Mouse (Mus musculus) Muller cell, postnatal 12 days (primary cell): ENCODE data around the gene Tyk2.

Experiments
- DNase-seq: peaks from one replicate; pipeline ENCODE4 v3.0.0-alpha.2; 2015; ENCODE audit errors: inconsistent ontology term

Tyk2 gene

DNA sequence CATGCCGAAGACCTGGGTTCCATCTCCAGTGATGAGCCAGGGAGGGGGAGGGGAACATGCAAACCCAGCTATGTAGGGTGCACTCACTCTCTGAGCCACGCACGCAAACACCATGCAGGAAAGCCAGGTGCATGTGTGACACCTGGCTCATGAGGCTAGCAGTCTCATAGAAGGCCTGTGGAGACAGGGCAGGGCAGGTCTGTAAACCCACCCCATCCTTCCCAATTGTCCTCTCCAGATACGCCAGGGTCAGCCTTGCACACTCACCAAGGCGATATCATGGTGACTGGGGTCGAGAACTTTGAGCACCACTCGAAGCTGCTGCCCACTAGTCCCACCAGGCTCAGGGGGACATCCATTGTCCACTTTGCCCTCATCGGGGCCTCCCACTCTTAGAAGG lies 15.9 kb downstream of the Tyk2 start:
- DNase-seq = no peak

DNA sequence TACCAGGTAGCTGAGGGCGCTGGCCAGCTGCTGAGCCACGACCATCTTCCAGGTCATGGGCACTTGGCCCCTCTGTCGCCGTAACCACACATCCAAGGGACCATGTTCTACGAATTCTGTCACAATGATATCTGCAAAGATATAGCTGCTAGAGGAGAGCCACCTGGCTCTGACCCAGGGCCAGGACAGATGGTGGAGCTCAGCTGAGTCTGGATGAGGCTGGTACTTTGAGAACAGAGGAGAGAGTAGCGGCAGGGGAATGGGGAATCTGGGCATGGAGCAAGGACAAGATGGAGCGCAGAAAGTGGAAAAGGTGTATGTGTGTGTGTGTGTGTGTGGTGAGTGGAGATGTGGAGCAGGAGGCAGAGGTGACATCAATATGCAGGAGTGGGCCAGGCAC lies 16.9 kb downstream of the Tyk2 start:
- DNase-seq = no peak

DNA sequence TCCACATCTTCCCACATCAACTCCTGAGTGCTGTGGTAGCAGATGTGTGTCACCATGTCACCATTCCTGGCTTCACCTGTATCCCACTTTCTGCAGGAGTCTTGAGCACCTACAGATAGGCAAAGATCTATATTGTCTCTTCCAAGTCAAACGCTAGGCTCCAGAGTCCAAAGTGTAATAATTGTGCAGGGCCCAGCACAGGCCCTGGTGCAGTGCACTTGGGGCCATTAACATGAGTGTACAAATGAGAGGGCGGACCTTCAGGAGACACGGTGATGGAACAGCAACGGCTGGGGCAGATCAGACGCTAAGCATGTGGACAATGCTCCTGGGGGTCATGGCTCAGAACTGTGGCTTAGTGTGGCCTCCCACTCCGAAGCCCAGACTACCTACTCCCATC lies 17.3 kb downstream of the Tyk2 start:
- DNase-seq = no peak

DNA sequence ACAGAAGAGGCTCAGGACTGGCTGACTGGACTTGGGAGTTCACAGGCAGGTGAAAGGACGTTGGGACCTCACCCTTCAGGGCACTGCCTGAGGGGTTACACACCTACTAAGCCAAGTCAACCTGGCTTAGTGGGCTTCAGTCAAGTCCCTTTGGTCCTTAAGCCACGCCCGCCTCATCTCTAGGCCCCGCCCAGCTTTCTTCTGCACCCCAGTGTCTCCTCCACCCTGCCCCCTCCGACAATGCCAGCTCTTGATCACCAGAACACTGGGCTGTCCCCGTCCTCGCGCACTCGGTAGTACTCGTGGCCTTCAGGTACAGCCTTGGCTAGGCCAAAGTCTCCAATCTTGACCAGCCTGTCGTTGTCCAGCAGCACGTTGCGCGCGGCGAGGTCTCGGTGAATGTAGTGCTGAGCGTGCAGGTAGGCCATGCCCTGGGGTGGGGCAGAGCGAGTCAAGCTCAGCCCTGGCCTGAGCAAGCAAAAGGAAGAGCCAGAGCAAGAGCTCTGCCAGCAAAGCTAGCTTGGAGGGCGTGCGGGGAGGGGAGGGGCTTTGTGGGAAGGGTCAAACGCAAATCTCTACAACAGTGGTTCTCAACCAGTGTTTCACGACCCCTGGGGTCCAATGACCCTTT lies 23.3 kb downstream of the Tyk2 start:
- no peak for DNase-seq

DNA sequence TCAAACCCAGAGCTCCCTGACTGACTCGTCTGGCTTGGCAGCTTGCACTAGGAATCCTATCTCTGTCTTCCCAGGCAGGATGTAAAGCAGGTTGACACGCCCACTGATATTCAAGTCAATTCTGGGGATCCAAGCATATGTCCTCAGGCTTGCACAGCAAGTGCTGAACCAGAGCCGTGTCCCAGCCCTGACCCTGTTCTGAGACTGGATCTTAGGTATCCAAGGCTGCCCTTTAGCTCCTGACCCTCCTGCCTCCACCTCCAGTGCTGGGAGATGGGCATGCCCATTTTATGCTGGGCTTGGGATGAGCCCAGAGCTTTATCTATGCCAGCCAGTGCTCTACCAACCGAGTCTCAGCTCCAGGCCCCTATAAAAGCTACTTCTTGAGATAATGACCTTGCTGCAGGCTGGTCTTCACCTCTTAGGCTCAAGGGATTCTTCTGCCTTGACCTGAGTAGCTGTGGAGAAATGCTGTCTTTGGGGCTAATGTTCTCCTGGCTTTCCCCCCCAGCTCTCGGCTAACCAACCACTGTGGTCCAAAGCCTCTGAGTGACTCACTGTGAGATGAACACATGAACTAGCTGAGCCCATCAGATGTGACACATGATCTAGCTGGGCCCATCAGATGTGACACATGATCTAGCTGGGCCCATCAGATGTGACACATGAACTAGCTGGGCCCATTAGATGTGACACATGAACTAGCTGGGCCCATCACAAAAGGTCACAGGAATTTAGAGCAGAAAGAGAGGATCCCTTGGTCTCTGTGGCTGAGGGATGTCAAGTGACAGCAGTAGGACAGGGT lies 25.1 kb downstream of the Tyk2 start:
- DNase-seq = no peak

DNA sequence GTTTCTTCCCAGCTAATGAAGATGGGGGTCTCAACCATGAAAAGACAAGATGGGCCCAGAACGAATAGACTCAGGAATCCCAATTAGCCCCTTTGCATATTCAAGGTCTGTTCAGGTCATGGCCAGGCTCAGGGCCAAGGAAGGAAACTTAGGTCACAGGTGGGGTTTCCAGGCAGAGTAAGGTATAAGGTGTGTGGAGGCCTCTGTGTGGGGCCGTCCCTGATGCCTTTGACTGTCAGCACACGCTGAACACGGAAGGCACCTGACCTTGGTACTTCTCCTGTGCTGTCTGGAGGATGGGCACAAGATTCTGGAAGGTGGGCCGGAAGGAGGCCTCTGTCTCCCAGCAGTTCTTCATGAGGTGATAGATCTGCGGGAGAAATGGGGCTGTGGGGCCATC lies 26.2 kb downstream of the Tyk2 start:
- no peak for DNase-seq

DNA sequence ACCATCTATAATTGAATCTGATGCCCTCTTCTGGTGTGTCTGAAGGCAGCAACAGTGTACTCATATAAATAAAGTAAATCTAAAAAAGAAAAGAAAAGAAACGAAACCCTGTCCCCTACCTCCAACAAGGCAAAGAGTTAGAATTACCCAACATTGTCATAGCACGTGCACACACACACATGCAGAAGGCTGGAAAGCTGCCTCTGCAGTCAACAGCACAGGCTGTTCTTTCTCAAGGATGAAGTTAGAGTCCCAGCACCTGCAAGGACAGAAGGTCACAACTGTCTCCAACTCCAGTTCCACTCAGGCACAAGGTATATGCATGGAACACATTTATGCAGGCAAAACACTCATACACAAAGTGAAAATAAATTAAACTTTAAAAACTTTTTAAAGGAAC lies 29.0 kb downstream of the Tyk2 start:
- DNase-seq = no peak

DNA sequence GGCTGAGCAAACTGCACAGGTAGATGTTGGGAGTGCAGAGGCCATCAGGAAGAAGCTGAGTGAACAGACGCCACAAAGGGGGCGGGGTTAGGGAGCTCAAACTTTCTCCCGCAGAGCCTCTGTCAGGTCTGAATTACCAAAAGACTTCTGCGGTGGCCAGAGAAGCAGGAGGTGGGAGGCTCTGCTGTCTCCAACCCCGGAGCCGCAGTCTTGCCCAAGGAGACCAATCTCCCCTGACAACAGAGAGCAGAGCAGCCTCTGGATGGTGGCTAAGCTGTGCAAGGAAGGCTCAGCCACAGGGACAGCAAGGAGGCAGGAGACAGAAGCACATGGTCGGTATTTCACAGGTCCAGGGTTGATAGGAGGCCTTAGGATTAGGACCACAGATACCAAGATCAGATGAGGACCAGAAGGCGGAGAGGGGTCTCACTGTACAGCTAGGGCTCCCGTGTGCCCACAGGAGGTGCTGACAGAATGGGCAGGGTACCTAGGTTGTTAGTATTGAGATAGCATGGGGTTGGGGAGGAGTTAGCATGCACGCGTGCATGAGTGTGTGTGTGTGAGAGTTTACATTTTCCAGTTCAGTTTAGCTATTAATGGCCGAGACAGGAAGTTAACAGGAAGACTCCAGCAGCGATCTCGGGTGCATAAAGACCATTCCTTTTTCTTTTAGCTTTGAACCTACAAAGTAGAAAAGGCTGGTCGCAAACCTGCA lies 30.4 kb downstream of the Tyk2 start:
- DNase-seq = no peak

DNA sequence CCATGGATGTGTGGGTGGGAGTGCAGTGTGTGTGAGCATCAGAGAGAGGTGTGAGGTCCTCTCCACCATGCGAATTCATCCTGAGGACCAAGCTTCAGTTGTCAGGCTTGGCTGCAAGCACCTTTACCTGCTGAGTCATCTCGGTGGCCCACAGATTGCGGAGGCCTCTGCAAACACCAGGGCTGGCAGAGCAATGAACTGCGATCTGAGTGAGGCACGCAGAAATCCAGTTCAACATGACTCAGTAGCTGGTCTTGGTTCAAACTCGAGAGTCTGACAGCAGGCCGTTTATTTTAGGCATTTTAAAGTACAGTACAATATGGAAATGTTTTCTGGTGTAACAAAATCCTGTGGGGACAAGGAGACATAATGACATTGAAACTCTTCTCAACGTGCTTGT lies 33.2 kb downstream of the Tyk2 start:
- no peak for DNase-seq

DNA sequence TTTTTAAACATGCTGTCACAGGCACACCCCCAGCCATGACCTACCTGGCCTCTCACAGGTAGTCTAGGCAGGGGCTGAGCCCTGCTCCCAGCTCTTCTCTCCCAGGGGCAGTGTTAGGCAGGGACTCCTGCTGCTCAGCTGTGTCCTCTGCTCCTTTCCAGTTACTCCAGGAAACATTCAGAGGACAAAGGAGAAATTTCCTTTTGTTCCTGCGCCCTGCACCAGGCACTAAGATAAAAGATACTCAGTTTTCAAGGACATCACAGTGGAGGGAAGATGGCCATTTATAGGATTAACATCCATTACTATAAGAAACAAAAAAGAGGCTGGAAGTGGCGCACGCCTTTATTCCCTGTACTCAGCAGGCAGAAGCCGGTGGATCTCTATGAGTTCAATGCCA lies 35.1 kb downstream of the Tyk2 start:
- no peak for DNase-seq

DNA sequence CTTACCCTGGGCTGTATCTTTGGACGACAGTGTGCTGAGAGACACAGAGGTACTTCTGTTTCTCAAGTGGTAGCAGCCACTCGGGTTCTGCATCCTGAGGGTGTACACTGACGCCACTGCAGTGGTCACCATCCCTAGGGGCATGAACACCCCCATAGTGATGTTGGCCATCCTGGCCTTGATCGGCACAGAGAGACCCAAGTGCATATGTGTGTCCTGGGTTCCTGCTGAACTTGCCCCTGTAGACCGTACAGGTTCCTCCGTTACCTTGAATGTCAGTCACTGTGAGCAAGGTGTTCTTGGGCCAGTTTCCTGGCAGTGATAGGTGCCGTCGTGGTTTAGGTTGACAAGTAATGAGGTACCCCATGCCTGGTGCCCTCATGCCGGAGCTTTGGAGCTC lies 37.6 kb downstream of the Tyk2 start:
- no peak for DNase-seq

DNA sequence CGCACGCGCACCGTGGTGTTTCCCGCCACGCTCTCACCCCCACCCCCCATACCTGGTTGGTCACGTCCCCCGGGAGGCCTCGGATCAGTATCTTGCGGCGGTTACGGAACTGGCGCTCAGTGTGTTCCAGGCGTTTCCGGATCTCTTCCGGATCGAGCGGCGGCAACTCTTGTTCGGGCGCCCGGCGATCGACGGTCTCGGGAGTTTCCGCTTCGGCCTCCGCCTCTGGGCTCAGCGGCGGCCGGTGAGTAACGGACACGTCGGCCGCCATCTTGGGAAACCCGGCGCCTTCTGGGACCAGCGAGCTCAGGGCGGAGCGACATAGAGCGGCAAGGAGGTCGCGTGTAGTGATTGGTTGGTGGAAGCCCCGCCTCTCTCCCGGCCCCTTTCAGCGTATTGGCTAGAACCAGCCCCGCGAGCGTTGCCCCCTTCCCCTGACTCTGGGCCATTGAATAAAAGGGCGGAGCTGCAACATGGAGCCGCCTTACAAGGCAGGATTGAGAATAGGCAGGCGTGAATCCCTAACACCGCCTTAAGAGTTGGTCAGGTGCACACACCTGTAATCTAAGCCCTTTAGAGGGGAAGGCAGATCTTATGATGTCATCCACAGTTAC lies 39.2 kb downstream of the Tyk2 start, which contains the start of the genes Gm38431 and Raver1:
TSS of gene Gm38431 (minus strand) at position 291 of the 614 bp plus-strand sequence.
TSS of gene Raver1 (minus strand) at position 302 of the 614 bp plus-strand sequence.
- peak; percentile 99 for DNase-seq

DNA sequence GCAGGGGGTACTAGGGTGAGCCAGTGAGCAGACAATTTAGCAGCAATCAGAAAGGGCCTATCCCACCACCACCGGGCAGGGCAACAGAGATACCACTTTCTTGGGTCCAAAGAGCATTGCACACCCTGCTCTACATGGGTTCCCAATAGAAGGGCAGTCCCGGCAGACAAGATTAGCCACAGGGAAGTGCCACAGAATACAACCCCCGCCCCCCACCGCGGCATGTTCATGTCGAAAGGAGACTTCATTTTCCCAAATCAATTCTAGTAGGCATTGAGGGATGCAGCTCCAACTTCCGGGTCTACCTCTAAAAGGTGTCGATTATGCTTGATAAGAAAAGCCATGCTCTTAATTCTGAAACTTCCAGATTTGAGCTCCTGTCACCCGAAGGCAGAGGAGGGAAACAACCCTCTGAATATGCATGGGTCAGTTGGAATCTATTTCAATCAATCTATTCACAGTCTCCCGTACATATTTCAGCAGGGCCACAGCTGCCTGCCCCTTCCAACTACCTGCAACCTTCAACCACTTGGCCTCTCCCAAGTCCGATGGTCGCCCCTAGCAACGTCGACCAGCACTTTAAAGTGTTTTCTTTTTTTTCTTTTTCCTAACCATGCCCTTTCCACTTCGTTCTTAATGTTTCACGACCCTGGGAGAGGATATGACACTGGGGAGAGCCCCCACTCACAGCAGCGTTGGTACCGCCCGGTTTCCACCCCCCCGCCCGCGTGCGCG lies 39.9 kb downstream of the Tyk2 start:
- peak; percentile 32 for DNase-seq

DNA sequence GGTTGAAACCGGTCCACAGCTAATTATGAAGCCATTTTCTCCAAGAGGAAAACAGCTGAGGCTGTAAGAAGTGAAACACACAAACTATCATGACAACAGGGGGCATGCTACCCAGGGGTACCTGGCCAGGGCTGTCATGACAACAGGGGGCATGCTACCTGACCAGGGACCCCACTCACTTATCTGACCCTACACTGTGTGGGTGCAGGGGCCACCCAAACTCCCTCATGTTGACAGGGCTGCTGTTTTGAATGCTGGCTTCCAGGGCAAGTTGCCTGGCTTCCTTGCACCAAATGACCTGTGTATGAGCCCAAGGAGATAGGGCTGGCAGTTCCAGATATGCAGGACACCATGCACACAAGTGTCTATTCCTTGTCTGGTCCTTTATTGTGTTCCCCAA lies 40.5 kb downstream of the Tyk2 start:
- DNase-seq = no peak

DNA sequence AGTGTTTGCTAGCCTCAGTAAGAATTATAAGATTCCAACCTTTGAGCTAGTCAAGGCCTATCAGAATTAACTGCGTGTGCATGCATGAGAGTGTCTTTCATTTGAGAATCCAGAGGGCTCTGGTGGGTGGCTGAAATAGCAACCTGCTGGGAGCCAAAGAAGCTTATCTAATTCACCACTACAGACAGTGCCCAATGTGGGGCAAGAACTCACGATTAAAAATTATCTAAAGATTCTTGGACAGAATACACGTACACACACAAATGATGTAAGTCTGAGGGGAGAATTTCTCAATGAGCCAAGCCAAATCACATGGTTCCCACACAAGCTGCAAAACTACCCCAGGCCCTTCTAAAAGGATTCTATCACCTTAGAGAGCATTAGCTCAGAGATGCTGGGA lies 47.7 kb downstream of the Tyk2 start:
- no peak for DNase-seq

DNA sequence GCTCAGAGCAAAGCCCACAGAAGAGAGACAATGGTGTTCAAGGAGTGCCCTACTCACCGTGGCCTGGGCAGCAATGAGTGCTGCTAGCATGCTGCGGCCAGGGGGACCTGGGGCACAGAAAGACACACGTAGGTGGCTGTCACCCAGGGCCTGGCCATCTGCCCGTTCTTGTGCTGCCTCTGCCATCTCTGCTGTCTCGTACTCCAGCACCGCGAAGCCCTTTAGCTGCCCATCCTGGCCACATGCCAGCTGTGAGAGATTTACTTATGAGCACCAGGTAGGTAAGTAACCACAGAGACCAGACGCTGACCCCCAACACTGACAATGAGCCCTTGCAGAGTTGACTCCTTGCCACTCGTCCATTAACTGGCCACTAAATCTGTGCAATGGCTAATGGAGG lies 49.9 kb downstream of the Tyk2 start:
- no peak for DNase-seq

DNA sequence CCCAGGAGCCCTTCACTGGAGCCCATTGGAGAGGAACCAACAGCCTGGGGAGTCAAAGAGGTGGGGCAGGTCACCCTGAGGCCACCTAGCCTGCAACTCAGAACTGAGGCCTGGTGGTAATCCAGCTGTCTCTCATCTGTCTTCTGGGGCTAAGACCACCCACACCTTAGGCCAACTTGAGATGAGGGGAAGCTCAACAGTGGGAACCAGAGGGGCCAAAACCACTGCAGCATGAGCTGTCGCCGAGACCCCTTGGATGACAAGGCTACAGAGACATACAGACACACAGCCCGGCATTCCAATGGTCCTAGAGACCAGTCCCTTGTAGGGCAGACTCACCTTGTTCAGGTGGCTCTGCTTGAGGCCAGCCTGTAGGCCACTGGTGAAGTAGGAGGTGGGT lies 55.4 kb downstream of the Tyk2 start:
- DNase-seq = no peak

DNA sequence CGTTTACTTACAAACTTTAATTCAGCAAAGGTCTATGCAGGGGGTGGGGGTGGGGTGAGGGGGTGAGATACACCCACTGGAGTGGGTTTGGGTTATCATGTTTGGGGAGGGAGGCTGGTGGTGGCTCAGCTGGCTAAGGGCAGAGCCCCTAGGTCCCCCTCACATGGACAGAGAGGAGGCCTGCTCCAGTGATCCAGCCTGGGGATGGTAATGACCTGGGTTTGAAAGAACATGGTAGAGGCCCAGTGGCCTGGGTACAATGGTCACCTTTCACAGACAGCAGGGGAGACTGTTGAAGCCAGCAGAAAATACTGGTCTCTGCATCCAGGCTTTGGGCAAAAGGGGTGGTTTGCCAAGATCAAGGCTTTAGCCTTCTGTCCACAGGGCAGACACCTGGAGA lies 56.9 kb downstream of the Tyk2 start:
- no peak for DNase-seq

DNA sequence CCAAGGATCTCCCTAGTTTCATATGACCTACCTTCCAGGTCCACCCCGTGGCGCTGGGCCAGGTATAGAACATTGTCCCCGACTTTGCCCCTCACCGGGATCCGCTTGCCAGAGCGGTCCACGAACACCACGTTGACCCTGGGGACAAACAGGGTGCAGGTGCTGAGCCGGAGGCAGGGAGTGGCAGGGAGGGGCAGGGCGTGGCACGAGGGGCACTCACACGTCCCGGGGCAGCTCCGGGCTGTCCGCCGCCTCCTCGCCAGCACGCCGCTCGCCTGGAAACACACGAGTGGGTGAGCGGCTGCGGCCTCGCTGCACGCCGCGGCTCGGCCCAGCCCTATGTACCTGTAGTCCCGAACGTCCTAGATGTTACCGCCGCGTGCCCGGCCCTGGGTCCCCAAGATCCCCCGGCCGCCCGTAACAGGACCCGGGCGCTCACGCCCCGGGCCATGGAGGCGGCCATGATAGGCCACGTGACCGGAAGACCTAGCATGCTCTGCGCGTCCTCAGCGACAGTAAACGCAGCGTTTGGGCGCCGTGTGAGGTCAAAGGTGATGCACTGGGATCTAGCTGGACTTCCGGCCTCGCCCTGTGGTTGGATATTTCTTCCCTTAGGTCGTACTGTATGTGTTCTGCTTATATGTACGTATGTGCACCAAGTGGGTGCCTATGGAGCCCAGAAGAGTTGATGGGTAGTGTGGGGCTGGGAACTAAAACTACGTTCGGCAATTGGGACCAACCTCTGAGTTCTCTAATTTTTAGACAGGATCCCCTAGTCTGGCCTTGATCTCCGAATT lies 57.8 kb downstream of the Tyk2 start, which contains the start of the genes Gm49373 and Fdx1l:
TSS of gene Gm49373 (minus strand) at position 53 of the 797 bp plus-strand sequence.
TSS of gene Fdx1l (minus strand) at position 571 of the 797 bp plus-strand sequence.
- peak; percentile 81 for DNase-seq

DNA sequence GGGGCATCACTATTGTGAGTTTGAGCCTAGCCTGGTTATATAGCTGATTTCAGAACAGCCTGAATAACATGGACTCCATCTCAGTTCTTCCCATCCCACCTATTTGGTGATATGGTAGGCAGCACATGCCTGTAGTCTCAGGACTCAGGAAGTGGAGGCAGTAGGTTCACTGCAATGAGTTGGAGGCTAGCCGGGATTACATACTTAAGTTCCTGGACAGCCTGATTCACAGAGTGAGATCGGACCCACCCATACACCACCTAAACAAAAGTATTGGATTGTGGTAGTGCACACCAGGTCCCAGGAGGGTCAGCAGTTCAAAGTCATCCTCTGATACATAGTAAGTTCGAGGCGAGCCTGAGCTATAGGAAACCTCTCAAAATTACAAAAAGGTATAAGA lies 58.4 kb downstream of the Tyk2 start:
- DNase-seq = peak; percentile 20
